Mouse (Mus musculus) lung, postnatal 0 days (tissue): ENCODE measurements around the gene Sppl2b.

ENCODE experiments used
- CTCF ChIP-seq: IDR thresholded peaks from 2 replicates; pipeline ENCODE4 v1.5.1; 2016; ENCODE audit warnings: antibody characterized with exemption, mild to moderate bottlenecking
- EP300 ChIP-seq: IDR thresholded peaks from 2 replicates; pipeline ENCODE4 v1.6.1; 2016; ENCODE audit warnings: antibody characterized with exemption, mild to moderate bottlenecking, control low read depth

- TF ChIP-seq CTCF (no peak), EP300 (no peak)
These were observed 42.6 kb upstream of the Sppl2b start for GRCm38 (mm10) chr10:80812391-80813041.
